Mouse (Mus musculus): ENCODE measurements around the gene Myh6.

The Myh6 gene

GRCm38 (mm10) chr14:54932645-54933150 is 34.0 kb downstream of the Myh6 start, which contains the start of gene Il25:
Gene Il25, plus strand, starts transcription at chr14:54932695.
- no peak for DNase-seq (ENCODE audit: low spot score)

GRCm38 (mm10) chr14:54930431-54930830 is 36.3 kb downstream of the Myh6 start:
- DNase-seq (ENCODE audit: low spot score) = no peak

GRCm38 (mm10) chr14:54929801-54930200 is 36.9 kb downstream of the Myh6 start:
- no peak for DNase-seq (ENCODE audit: low spot score)

GRCm38 (mm10) chr14:54927296-54927695 is 39.4 kb downstream of the Myh6 start:
- no peak for DNase-seq (ENCODE audit: low spot score)

GRCm38 (mm10) chr14:54926401-54927158 is 40.1 kb downstream of the Myh6 start:
- no peak for DNase-seq (ENCODE audit: low spot score)

- DNase-seq (ENCODE audit: low spot score) = no peak
These were observed 41.1 kb downstream of the Myh6 start, which contains the start of gene Efs for GRCm38 (mm10) chr14:54925349-54926342. Gene Efs, minus strand, starts transcription at chr14:54926126.

- no peak for DNase-seq (ENCODE audit: low spot score)
These were observed 41.9 kb downstream of the Myh6 start for GRCm38 (mm10) chr14:54924641-54925348.

GRCm38 (mm10) chr14:54920076-54920685 is 46.5 kb downstream of the Myh6 start:
- no peak for DNase-seq (ENCODE audit: low spot score)

- DNase-seq (ENCODE audit: low spot score) = no peak
These were observed 53.4 kb downstream of the Myh6 start for GRCm38 (mm10) chr14:54913343-54913742.

GRCm38 (mm10) chr14:54912886-54913285 is 53.8 kb downstream of the Myh6 start, which contains the start of gene Slc22a17:
Gene Slc22a17, minus strand, starts transcription at chr14:54913132.
- DNase-seq (ENCODE audit: low spot score) = no peak

- no peak for DNase-seq (ENCODE audit: low spot score)
These were observed 54.4 kb downstream of the Myh6 start for GRCm38 (mm10) chr14:54912109-54912850.

- no peak for DNase-seq (ENCODE audit: low spot score)
These were observed 58.0 kb downstream of the Myh6 start for GRCm38 (mm10) chr14:54908682-54909081.

- no peak for DNase-seq (ENCODE audit: low spot score)
These were observed 63.1 kb downstream of the Myh6 start for GRCm38 (mm10) chr14:54903641-54904040.

GRCm38 (mm10) chr14:54900383-54900782 is 66.3 kb downstream of the Myh6 start:
- no peak for DNase-seq (ENCODE audit: low spot score)

- DNase-seq (ENCODE audit: low spot score) = no peak
These were observed 69.3 kb downstream of the Myh6 start for GRCm38 (mm10) chr14:54897445-54897844.

- peak; percentile 56 for DNase-seq (ENCODE audit: low spot score)
These were observed 72.2 kb downstream of the Myh6 start for GRCm38 (mm10) chr14:54894296-54895151.

- DNase-seq (ENCODE audit: low spot score) = peak; percentile 94
These were observed 73.0 kb downstream of the Myh6 start for GRCm38 (mm10) chr14:54893651-54894181.

GRCm38 (mm10) chr14:54892200-54892599 is 74.5 kb downstream of the Myh6 start, which contains the start of gene Pabpn1:
Gene Pabpn1, plus strand, starts transcription at chr14:54892500.
- no peak for DNase-seq (ENCODE audit: low spot score)
